Mouse (Mus musculus): Measurements from ENCODE around the gene Gpatch1.

The Gpatch1 gene

DNA sequence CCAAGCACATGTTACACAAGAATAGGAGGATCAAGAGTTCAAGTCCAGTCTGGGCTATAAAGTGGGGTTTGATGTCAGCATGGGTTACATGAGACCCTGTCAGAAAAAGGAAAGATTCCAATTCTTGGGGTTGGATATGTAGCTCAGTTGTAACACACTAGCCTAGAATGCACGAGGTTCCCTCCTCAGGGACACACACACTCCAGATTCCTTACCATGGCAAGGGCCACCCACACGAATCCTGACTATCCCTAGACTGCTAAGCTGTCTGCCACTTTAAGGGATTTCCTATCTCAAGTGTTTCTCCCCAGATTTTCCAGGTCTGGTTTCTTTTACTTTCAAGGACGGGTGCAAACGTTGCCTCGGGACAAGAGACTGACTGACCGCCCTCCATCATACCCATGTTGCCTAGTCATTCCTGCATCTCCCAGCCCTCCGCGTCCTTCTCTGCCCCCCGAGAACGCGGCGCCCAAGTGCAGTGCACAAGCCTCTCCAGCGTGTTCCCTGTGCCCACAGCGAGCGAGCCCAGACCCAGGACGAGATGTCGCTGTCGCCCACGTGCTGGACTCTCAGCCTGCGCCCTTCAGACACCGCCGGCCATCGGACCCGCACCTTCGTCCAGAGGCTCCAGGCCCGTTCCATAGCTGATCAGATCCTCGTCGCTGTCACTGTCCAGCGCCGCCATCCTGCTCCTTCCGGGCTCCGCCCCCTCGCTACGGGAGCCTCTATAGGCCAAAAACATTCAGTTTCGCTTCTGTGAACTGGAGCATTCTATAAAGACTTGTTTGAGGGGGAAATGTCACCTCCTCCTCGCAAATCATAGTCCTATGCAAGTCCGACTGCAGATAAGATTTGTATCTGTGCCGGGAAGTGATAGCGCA is at the start of gene Gpatch1:
Gene Gpatch1, minus strand, starts transcription at position 712 of the 881 bp plus-strand sequence.
- peak; percentile 78 to 92 for DNase-seq (ENCODE audit: low spot score in 2 of 2)

DNA sequence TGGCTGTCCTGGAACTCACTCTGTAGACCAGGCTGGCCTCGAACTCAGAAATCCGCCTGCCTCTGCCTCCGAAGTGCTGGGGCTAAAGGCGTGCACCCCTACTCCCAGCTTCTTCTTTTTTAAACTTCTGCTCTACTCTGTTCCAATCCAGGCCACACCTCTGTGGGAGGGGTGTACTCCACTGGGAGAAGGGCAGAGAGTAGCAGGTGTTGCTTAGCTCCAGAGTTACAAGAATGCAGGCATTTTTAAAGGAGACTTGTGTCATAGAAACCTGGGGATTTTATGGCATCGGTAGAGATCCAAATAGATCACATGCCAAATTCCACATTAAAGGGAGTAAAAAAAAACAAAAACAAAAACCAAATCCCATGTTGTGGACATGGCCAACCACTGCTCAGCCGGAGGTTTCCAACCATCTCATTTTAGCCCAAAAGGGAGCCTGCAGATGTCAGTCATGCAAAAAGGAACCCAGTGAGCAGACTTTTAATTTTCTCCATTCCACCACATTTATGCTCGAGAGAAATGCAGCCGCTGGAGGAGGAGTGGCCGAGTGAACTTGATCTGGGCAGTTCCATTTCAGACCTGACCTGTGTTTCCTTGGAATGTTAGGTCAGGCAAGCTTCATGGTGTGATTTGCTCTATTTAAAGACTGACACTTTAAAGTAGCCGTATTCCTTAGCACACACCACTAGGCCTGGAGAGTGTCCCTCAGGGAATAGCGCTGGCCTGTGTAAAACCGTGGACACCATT is 47.1 kb upstream of the Gpatch1 start:
- DNase-seq (ENCODE audit: low spot score in 2 of 2): no peak

DNA sequence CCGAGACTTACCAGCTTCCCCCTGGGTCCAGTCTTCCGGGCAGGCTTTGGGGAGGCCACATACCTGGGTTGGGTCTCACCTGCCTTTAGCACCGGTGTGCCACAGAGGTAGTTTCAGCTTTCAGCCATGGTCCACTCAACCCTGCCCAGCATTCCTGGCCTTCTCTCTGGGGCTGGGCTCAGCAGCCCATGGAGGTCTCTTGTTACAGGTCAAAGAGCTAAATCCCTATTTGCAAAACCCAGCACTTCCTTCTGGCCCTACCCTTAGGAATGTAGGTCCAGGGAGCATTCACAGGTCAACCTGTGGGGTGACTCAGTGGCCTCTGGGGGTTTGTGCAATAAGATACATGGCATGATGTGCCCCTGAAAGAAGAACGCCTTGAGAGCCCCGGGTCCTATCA is 44.6 kb upstream of the Gpatch1 start:
- no peak for DNase-seq (ENCODE audit: low spot score in 2 of 2)

DNA sequence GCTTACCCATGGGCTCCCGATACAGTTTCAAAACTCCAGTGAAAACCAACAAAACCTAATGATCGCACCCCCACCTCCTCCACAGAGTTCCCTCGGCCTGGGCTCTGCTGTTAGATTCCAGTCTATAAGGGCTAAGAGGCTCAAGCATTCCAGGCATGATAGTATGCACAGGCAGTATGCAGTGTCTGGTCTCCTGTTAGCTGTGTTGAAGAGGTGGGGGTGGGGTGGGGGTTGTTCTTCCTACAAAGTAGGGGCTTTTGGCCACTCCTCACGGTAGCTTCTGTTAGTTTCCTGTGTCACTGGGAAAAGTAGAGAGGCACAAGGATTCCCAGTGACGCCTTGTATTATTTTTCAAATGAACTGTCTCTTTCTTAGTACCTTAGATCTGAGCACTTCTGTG is 44.0 kb upstream of the Gpatch1 start:
- DNase-seq (ENCODE audit: low spot score in 2 of 2): no peak

DNA sequence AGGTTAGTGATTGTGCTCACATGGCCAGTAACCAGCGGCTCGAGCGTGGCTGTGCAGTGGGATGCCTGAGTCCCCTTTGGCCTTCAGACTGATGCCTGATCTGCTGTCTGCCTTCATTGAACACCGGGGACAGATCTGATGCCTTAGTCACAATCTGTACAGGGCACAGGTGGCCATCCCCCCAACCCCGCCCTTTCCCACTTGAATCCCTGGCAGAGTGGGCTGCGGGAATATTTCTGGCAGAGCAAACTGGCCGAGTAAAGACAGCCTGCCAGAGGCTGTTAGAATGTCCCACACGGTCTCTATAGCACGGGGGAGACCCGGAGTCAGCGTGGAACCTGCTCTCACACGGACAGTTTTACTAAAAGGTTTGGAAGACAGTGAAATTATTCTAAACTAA is 39.4 kb upstream of the Gpatch1 start:
- no peak for DNase-seq (ENCODE audit: low spot score in 2 of 2)

DNA sequence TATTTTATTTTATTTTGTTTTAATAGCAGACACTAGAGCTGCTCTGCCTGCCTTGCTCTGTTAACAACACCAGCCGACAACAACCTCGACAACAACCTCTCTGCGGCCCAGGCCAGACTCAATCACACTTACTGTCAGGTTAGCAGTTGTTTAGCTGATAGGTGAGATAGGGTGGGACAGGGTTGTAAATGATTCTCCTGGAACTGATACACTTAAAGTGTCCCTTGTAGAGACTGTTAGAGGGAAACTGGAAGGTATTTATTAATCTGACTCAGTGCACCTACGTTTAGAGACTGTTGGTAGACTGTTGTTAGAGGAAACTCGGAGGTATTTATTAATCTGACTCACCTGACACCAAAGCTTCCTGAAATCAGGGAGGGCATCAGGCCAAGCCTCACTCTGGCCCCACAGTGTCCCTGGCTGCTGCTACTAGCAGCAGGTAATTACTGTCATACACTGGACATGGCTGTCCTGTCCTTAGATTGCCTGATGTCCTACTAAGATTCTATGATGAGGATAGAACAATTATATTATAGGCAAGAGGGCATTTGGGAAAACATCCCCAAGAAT is 37.1 kb upstream of the Gpatch1 start:
- DNase-seq (ENCODE audit: low spot score in 2 of 2): no peak

DNA sequence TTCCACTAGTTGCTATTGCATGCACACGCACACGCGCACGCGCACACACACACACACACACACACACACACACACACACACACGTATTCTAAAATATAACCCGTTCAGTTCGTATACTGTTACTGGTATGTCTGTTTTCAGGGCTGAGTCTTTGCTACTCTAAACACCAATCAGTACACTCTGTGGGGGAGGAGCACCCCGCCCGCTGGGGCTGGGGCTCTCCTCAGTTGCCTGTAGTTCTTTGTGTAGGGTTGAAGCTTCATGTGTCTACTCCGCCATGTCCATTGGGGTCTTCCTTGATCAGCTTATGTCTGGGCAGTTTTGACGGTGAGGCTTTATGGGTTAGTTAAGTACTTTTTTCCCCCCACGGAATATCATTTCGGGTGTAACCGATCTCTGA is 35.1 kb upstream of the Gpatch1 start:
- no peak for DNase-seq (ENCODE audit: low spot score in 2 of 2)

DNA sequence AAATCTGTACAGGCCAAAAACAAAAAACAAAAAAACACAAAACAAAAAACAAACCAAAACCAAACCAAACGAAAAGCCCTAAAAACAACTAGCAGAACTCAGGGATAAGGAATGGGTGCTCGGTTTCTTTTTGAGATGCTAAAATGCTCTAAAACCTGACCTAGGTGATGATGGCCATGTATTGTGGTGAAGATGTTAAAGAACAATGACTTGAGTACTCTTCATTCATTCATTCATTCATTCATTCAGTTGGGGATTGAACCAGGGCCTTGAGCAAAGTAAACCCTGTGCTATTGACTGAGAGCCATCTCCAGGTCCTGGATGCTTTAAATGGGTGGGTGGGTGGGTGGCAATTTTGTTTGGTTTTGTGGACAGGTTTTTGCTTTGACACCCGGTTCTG is 32.9 kb upstream of the Gpatch1 start:
- no peak for DNase-seq (ENCODE audit: low spot score in 2 of 2)

DNA sequence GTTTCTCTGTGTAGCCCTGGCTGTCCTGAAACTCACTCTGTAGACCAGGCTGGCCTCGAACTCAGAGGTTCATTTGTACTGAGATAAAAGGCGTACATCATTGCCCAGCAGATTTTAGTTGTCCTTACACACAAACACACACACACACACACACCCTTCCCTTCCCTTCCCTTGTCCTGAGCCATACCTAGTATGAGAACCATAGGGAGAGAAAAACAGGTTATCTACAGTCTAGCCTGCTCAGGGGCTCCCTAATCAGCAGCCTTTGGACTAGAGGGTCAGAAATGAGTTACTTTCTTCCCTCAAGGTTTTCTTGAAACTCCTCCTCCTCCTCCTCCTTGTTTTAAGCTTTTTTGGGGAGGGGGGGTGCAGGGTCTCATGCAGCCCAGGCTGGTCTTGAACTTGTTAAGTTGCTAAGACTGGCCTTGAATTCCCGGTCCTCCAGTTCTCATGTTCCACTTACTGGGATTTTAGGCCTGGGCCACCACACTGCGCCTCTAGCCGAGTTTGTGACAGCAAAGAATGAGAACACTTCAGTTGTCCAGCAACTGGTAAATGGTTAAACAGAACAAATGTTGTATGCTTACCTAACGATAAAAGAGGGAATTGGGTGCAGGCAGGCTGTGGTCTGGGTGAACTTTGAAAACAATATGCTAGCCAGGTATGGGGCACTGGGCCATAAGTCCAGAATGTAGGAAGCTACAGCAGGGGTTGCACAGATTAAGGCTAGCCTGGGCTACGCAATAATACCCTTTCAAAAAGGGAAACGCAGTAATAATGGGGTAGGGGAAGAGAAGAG is 31.8 kb upstream of the Gpatch1 start:
- DNase-seq (ENCODE audit: low spot score in 2 of 2): no peak

DNA sequence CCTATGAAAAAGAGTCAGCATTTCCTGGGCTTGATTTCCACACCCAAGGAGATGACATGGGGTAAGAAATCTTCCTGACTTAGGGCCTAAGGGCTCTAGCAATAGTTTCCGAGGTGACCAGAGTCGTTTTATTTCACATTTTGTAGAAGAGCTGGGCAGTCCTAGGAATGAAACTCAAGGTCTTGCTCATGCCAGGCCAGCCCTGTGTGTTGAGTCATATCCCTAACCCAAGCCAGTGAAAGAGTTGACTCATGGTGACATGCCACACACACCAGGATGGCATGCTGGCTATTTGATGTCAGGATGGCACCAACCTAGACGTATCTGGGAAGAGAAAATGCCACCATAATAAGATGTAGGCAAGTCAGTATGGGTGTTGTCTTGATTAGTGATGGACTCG is 30.8 kb upstream of the Gpatch1 start:
- DNase-seq (ENCODE audit: low spot score in 2 of 2): no peak

DNA sequence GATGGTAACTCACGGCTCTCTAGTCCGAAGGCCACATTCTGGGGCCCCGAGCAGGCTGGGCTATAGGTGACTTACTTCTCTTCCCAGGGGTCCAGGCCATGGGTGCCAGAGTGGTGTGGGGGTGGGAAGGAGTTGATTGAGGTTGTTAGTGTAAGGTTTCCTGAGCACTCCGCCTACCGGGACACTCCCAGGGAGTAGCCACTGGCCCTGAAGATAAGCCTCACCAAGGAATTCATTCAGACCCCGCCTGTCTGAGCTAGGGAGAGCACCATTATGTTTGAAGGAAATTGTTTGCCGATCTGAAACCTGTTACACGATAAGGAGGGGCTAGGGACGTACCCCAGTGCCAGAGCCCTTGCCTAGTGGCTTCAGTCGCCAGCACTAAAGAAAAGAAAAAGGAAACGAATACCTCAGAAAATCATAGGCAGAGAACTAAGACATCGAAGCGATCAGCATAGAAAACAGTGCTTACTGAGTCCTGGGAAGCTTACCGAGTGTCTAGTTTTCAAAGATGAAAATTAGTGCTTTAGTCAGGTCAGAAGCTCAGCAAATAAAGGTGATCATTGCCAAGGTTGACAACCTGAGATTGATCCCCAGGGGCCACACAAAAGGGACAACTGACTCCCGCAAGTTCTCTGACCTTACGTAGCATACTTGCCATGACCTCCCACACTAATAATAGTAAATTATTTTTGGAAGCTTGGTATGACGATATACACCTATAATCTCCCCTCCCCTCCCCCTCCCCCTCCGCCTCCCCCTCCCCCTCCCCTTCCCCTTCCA is 29.9 kb upstream of the Gpatch1 start:
- DNase-seq (ENCODE audit: low spot score in 2 of 2): no peak

DNA sequence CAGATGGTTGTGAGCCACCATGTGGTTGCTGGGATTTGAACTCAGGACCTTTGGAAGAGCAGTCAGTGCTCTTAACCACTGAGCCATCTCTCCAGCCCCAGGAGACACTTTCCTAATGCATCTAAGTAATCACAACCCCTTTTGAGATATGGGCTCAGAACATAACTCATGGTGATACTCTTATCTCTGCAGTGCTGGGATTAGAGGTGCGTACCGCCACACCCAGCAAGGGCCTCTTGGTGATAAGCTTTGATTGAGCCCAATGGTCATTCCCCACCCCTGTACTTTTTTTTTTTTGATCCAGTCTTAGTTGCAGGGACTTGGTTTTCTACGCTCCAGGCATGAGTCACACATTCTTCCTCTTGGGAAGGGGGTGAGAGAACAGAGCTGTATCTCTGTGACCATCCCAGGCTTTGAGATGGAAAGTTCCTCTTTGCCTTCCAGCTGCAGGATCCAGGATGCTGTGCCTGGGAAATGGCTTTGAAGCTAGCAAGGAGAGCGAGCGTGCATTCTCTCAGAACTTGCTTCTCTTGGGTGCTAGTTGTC is 26.6 kb upstream of the Gpatch1 start:
- DNase-seq (ENCODE audit: low spot score in 2 of 2): no peak

DNA sequence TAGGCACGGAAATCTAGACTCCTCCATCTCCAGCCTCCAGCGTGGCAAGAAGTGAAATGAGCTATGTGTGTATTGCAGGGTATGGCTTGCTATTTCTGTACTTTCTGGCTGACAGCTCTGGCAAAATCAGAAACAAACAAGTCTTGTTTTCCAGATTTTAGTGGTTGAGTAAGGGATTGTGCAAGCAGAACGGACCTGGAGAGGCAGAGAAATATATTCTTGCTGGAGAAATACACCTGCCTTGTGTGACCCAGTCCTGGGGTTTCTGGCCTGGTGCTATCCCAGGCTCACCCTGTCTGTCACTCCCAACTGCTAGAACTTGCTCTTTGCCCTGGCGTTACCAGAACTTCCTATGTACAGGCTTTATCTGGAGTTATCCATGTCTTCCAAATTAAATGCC is 24.3 kb upstream of the Gpatch1 start:
- DNase-seq (ENCODE audit: low spot score in 2 of 2): no peak

DNA sequence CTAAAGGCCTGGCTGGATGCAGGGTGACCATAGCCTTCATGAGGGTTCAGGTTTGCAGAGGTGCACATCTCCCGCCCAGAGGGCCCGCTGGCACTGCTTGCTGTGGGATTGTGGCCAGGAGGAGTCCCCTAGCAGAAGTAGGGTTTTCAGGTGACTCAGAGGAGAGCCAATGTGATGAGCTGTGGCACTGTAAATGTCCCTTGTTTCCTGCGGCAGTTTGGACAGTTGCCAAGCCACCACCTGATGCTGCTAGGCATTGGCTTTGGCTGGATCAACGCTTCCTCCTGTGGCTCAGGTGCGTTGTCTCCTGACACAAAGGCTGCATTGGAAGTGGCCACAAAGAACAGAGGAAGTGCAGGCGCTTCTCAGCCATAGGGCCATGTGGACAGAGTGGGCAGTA is 23.0 kb upstream of the Gpatch1 start:
- no peak for DNase-seq (ENCODE audit: low spot score in 2 of 2)

DNA sequence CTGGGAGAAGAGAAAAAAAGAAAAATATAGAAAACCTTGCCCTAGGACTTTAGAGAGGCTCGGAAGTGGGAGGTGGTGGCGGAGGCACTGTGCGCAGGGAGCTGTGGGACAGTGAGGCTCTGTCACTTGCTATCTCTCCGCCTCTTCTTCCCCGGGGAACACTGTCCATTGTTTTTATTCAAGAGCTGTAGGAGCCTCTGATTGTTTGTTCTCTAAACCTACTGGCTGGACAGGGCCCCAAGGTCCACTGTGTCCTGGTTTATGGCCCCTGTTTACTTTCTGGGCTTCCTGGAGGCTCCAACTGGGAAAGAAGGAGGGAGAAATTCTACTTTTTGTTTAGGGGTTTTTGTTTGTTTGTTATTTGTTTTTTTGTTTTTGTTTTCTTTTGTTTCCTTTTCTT is 22.0 kb upstream of the Gpatch1 start:
- no peak for DNase-seq (ENCODE audit: low spot score in 2 of 2)

DNA sequence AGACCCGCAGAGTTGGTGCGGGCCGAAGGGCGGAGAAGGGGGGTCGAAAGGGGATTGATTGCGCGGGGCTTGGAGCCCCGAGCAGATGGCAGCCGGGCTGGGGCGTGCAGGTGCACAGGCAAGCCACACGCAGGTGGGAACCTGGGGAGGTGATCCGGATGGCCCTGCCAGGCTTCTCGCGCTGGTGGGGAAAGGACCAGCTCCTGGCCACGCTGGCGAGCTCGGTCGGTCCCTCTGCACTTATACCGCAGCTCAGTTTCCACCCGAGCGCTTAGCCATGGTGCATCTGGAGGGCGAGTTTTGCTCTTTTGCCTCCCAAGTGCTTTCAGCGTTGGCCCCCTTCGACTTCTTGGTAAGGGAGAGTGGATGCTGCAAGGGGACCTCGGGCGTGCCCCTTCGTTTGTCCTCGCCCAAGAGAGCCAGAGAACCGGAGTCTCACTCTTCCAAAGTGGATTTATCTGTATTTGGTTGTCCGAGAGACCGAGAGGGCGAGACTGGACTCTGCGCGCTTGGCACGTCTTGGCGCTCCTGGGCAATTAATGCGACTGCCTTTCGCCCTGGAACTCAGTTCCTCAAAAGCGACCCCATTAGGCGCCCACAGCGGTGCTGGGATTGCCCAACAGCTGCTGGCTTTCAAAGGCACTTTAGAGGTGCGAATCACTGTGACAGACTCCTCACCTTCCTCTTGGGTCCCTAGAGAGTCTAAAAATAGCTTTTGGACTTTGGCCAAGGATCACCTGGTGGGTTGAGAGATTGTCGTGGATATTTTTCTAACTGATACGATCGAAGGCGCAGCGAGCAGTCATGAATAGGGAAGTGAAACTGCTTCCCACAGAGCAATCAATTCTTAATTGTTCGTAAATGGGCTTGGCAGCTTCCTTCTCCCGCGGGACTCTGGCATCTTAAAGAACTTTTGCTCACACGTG is 16.6 kb upstream of the Gpatch1 start:
- DNase-seq (ENCODE audit: low spot score in 2 of 2): peak; percentile 48 to 49

DNA sequence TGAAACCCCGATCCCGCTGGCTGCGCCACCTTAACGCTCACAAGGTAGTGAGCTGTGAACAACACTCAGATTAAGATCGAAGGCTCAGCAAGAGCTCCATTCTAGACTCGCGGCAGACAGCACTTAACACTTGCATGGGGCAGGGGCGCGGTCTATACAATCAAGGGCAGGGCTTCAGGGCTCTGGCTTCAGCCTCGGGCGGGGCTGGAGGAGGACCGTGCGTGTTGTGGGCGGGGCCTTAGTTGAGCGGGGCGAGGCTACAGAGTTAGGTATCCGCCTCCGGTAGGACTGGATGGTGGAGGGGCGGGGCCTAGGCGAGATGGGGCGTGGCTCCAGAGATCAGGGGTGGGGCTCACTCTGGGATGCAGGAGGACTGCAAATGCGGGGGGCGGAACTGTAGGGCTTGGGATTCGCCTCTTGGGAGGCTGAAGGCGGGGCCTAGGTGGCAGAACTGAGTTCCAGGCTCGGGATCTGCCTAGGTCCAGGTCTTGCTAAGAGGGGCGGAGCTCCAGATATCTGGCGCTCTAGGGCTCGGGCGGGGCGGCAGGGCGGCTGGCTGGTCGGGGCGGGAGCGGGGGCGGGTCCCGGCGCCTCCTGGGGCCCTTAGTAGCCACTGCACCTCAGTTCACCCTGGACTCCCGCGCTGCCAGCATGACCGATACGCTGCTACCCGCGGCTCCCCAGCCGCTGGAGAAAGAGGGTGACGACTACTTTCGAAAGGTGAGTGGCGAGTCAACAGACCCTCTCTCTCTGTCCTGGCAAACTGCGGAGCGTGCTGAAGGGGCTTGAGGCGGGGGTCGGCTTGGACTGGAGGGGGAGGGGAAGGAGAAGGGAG is 15.7 kb upstream of the Gpatch1 start, which contains the start of gene Rhpn2:
Gene Rhpn2, plus strand, starts transcription at position 479 of the 835 bp plus-strand sequence.
- DNase-seq (ENCODE audit: low spot score in 2 of 2): peak; percentile 98 to 100

DNA sequence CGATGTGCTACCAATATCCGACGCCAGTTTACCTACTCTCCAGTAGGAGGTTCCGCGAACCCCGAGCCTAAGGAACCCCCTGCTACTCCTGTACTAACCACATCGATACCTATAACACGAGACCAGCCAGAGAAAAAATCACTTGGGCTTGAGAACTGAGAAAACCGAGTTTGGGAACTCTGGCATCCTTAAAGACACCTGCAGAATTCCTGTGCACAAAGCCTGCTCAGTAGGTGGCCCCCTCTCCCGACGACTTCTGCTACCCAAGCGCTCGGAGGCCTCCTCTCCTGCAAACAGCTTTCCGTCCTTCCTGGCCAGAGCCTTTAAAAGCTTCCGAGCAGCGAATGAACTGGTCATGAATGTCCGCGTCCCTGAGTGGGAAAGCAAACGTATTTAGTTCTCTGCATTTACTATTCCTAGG is 15.0 kb upstream of the Gpatch1 start:
- peak; percentile 35 to 44 for DNase-seq (ENCODE audit: low spot score in 2 of 2)

DNA sequence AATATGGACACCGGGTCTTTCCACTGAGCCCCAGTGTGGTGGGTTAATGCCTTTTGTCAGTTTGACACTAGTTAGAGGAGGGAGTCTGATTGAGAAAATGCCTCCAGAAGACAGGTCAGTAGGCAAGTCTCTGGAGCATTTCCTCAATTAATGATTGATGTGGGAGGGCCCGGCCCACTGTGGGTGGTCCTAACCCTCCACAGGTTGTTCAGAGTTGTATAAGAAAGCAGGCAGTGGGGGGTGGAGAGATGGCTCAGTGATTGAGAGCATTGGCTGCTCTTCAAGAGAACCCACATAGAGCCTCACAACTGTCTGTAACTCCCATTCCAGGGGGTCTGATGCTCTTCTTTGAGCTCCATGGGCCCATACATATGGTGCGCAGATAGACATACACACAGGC is 13.3 kb upstream of the Gpatch1 start:
- no peak for DNase-seq (ENCODE audit: low spot score in 2 of 2)
